18 mouse cellular contexts compared by ENCODE assay signal in genomic region chr2:34150560-34150959, GRCm38 (mm10).
"Had no signal": no experiment of that assay in that cellular context is flagged by ENCODE, and none has a peak within 500 bp of the region (broad histone marks: within the 10 kb centered on the region; RNA-seq: fewer than 3 reads in every experiment).

No protein-coding gene starts in this region.

- H3K9ac ChIP-seq: limb, embryonic 12.5 days; limb, embryonic 15.5 days; liver, embryonic 14.5 days; lung, embryonic 15.5 days; midbrain, embryonic 13.5 days had no signal

- H3K4me3 ChIP-seq: limb, embryonic 12.5 days; limb, embryonic 15.5 days; lung, embryonic 15.5 days; midbrain, embryonic 13.5 days had no signal

- H3K4me1 ChIP-seq: limb, embryonic 15.5 days; lung, embryonic 15.5 days had no signal

- H3K27ac ChIP-seq: limb, embryonic 12.5 days; limb, embryonic 15.5 days; liver, embryonic 14.5 days; lung, embryonic 15.5 days; macrophage; midbrain, embryonic 13.5 days; stomach, postnatal 0 days had no signal

- H3K36me3 ChIP-seq: limb, embryonic 12.5 days; limb, embryonic 15.5 days; lung, embryonic 15.5 days; midbrain, embryonic 13.5 days had no signal

- DNase-seq: kidney, adult 2 months; kidney, postnatal 10 days; kidney, postnatal 36 days; left cerebral cortex, postnatal 4 days; lung, adult 18-20 months; right cerebral cortex, postnatal 14 days; right cerebral cortex, postnatal 4 days; thymus, adult 2 months; thymus, postnatal 14 days; thymus, postnatal 4 days had no signal

- H3K4me2 ChIP-seq: limb, embryonic 12.5 days; limb, embryonic 15.5 days; liver, embryonic 11.5 days; lung, embryonic 15.5 days; midbrain, embryonic 13.5 days had no signal

- H3K9me3 ChIP-seq: limb, embryonic 12.5 days; limb, embryonic 15.5 days; lung, embryonic 15.5 days; midbrain, embryonic 13.5 days had no signal

- H3K27me3 ChIP-seq: limb, embryonic 15.5 days; lung, embryonic 15.5 days; midbrain, embryonic 13.5 days had no signal
